9 mouse cellular contexts compared by ENCODE assay signal in the genomic region with DNA sequence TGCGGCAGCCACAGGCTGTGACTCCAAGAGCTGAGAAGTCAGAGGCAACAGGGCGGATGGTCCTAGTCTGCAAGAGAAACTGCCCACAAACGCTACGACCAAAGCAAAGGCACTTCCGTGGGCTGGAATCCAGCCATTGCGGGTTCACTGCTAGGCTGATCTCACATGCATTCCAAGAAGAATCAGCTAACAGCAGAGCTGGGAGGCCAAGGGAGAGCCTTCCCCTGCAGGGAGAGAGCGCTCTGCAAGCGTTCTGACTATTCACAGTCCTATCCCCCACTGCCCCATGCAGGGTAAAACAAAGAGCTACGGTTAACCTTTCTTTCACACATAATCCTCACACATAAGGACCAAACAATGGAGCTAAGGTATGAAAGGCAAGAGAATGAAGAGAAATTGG. TPM values are rescaled to one million over a fixed set of nuclear protein-coding genes. Genes with fewer than 3 reads are reported as not detected.
DNase-seq lines count a peak whose midpoint lies in the region; ATAC-seq and TF ChIP-seq lines count a peak whose summit lies in the region.
"Had no signal": no experiment of that assay in that cellular context is flagged by ENCODE, and none has a peak within 500 bp of the region (broad histone marks: within the 10 kb centered on the region; RNA-seq: fewer than 3 reads in every experiment).

No protein-coding gene starts in this region.

- TF ChIP-seq POLR2A in kidney, adult 2 months (IDR thresholded peaks at IDR 0.05; ENCODE audit: low read depth, low read length) = no peak

- no peak overlapping the region for H3K27ac ChIP-seq in kidney, adult 2 months (ENCODE audit: insufficient read depth, low read depth, low read length)
- peak overlapping the region; percentile 49; the same call in 1 of the 2 replicates for H3K27ac ChIP-seq in embryonic facial prominence, embryonic 15.5 days (replicated peaks)
- 0 out of 2 replicates have a peak overlapping the region, but pooled peaks have one; percentile 5 for H3K27ac ChIP-seq in intestine, embryonic 16.5 days (ENCODE audit: low read length)
- H3K27ac ChIP-seq in neural tube, embryonic 11.5 days (ENCODE audit: low read depth, low read length) = no peak overlapping the region
- H3K27ac ChIP-seq: liver, embryonic 13.5 days had no signal

- no peak overlapping the region for H3K4me3 ChIP-seq in kidney, adult 2 months (ENCODE audit: insufficient read depth, low read depth, low read length)
- no peak overlapping the region for H3K4me3 ChIP-seq in embryonic facial prominence, embryonic 15.5 days (replicated peaks)
- no peak overlapping the region for H3K4me3 ChIP-seq in intestine, embryonic 16.5 days (ENCODE audit: low read length)
- no peak overlapping the region for H3K4me3 ChIP-seq in neural tube, embryonic 11.5 days (ENCODE audit: low read depth, low read length)
- H3K4me3 ChIP-seq: liver, embryonic 13.5 days had no signal

- no peaks in the 10 kb centered on the region for H3K27me3 ChIP-seq in kidney, adult 2 months (replicated peaks; ENCODE audit: control insufficient read depth, insufficient read depth, low read length)
- no peaks in the 10 kb centered on the region for H3K27me3 ChIP-seq in embryonic facial prominence, embryonic 15.5 days
- no peaks in the 10 kb centered on the region for H3K27me3 ChIP-seq in intestine, embryonic 16.5 days (replicated peaks; ENCODE audit: control insufficient read depth, insufficient read depth, low read length)
- no peaks in the 10 kb centered on the region for H3K27me3 ChIP-seq in neural tube, embryonic 11.5 days (ENCODE audit: control insufficient read depth, insufficient read depth, low read length)
- H3K27me3 ChIP-seq: liver, embryonic 13.5 days had no signal

- H3K4me2 ChIP-seq in embryonic facial prominence, embryonic 15.5 days (replicated peaks) = no peak overlapping the region
- no peak overlapping the region for H3K4me2 ChIP-seq in intestine, embryonic 16.5 days (ENCODE audit: low read depth, low read length)
- H3K4me2 ChIP-seq in neural tube, embryonic 11.5 days (ENCODE audit: low read depth) = no peak overlapping the region
- H3K4me2 ChIP-seq: liver, embryonic 13.5 days had no signal

- no peaks in the 10 kb centered on the region for H3K4me1 ChIP-seq in kidney, adult 2 months (ENCODE audit: control insufficient read depth, insufficient read depth, low read length)
- peaks cover 35% of the 10 kb centered on the region for H3K4me1 ChIP-seq in embryonic facial prominence, embryonic 15.5 days
- H3K4me1 ChIP-seq in intestine, embryonic 16.5 days (ENCODE audit: control insufficient read depth, insufficient read depth, low read length) = peaks cover 16% of the 10 kb centered on the region
- H3K4me1 ChIP-seq in neural tube, embryonic 11.5 days (ENCODE audit: control insufficient read depth, insufficient read depth, low read length) = peaks cover 11% of the 10 kb centered on the region

- peak; percentile 61; the same call in 1 of the 2 replicates for ATAC-seq in embryonic facial prominence, embryonic 15.5 days (ENCODE audit: insufficient number of reproducible peaks, low FRiP score, low TSS enrichment, low read depth)
- ATAC-seq in intestine, embryonic 16.5 days = no peak
- ATAC-seq in neural tube, embryonic 11.5 days (ENCODE audit: insufficient read depth, low FRiP score, low TSS enrichment) = no peak

- H3K9me3 ChIP-seq in embryonic facial prominence, embryonic 15.5 days (replicated peaks) = no peaks in the 10 kb centered on the region
- no peaks in the 10 kb centered on the region for H3K9me3 ChIP-seq in intestine, embryonic 16.5 days (ENCODE audit: control insufficient read depth, low read length)
- no peaks in the 10 kb centered on the region for H3K9me3 ChIP-seq in neural tube, embryonic 11.5 days (ENCODE audit: control insufficient read depth, low read length)
- H3K9me3 ChIP-seq: liver, embryonic 13.5 days had no signal

- DNase-seq in kidney, adult 2 months = peak; percentile 55
- DNase-seq in kidney, adult 9 months = no peak
- peak; percentile 24 for DNase-seq in neural tube, embryonic 11.5 days (ENCODE audit: low spot score)
- DNase-seq in natural killer cell, adult 2 months (ENCODE audit: low spot score in 2 of 2) = no peak
- no peak for DNase-seq in left cerebral cortex, adult 11 months (ENCODE audit: low spot score)
- no peak for DNase-seq in cerebellum, adult 9-10 months
- DNase-seq: liver, embryonic 13.5 days had no signal

- peaks cover 7% of the 10 kb centered on the region for H3K36me3 ChIP-seq in kidney, adult 2 months (ENCODE audit: control insufficient read depth, insufficient read depth, low read length)
- peaks cover 67% of the 10 kb centered on the region for H3K36me3 ChIP-seq in embryonic facial prominence, embryonic 15.5 days
- H3K36me3 ChIP-seq in intestine, embryonic 16.5 days (ENCODE audit: control insufficient read depth, insufficient read depth, low read length) = peaks cover 13% of the 10 kb centered on the region
- H3K36me3 ChIP-seq in neural tube, embryonic 11.5 days (ENCODE audit: control insufficient read depth, insufficient read depth, low read length) = peaks cover 2% of the 10 kb centered on the region

- WGBS in kidney, adult 2 months = 55% methylated on average over 9 of the region's 9 CpGs
- 21% methylated on average over 9 of the region's 9 CpGs for WGBS in embryonic facial prominence, embryonic 15.5 days
- 38% methylated on average over 9 of the region's 9 CpGs for WGBS in intestine, embryonic 16.5 days
- WGBS in neural tube, embryonic 11.5 days = 21% methylated on average over 9 of the region's 9 CpGs

- no peak overlapping the region for H3K9ac ChIP-seq in embryonic facial prominence, embryonic 15.5 days
- H3K9ac ChIP-seq in intestine, embryonic 16.5 days (ENCODE audit: low read depth, low read length) = peak overlapping the region; percentile 9; the same call in 1 of the 2 replicates
- H3K9ac ChIP-seq in neural tube, embryonic 11.5 days (ENCODE audit: low read length) = no peak overlapping the region
- H3K9ac ChIP-seq: liver, embryonic 13.5 days had no signal

- TF ChIP-seq CTCF in kidney, adult 2 months (conservative IDR thresholded peaks at IDR 0.05; ENCODE audit: insufficient read depth, insufficient read length, low read depth, low read length) = no peak

RNA-seq across cellular contexts. Expression of a gene that starts 56.6 kb away (rescaled TPM):
- 13.2 and 13.3 TPM in 2 replicates for polyA plus RNA-seq in kidney, adult 2 months (2012; rRNA removed)
- polyA plus RNA-seq in embryonic facial prominence, embryonic 15.5 days (2015; fragmentation: Nextera tagmentation; extraction: Ambion mirVana) = 30.2 and 33.5 TPM in 2 replicates
- 9.6 and 11.8 TPM in 2 replicates for polyA plus RNA-seq in intestine, embryonic 16.5 days (2015; fragmentation: Nextera tagmentation; extraction: Ambion mirVana)
- polyA plus RNA-seq in neural tube, embryonic 11.5 days (2014; fragmentation: Nextera tagmentation; extraction: Ambion mirVana) = 11.8 and 11.9 TPM in 2 replicates

Comparison
In these comparisons a context has a peak if more than half of its experiments do, and no peak if none do; other contexts are left out.
1. DNase-seq: peak in kidney, adult 2 months (single experiment) and neural tube, embryonic 11.5 days (single experiment); none in kidney, adult 9 months (single experiment), natural killer cell, adult 2 months (0 of 2), left cerebral cortex, adult 11 months (single experiment) and cerebellum, adult 9-10 months (single experiment).
2. H3K27ac ChIP-seq: peak in embryonic facial prominence, embryonic 15.5 days (single experiment) and intestine, embryonic 16.5 days (single experiment); none in kidney, adult 2 months (single experiment) and neural tube, embryonic 11.5 days (single experiment).